Mouse (Mus musculus): ENCODE results near the gene Cotl1. TPM values are rescaled to one million over a fixed set of nuclear protein-coding genes. Genes with fewer than 3 reads are reported as not detected.
"Not testable (repeated sequence)": the region's sequence is repeated elsewhere in the genome, so short reads cannot be mapped to it uniquely, and the experiment has no call there.

Cotl1 gene
- polyA plus RNA-seq, 1 experiment from 2014 or later, result 158 TPM

- Histone ChIP-seq H3K4me1 (peaks cover 9% of the 10 kb centered on the region), H3K4me3 (replicated peaks) (no peak overlapping the region), H3K4me2 (no peak overlapping the region), H3K27me3 (replicated peaks) (no peaks in the 10 kb centered on the region), H3K36me3 (no peaks in the 10 kb centered on the region), H3K9me3 (replicated peaks) (no peaks in the 10 kb centered on the region), H3K9ac (replicated peaks) (no peak overlapping the region), H3K27ac (replicated peaks) (no peak overlapping the region)
- ATAC-seq (ENCODE audit: low FRiP score), result no peak
- WGBS, result 69% methylated on average over 6 of the region's 6 CpGs
Measured at GRCm38 (mm10) chr8:119857767-119858166, 17.4 kb upstream of the Cotl1 start.

- H3K9ac ChIP-seq (replicated peaks), result no peak overlapping the region
- H3K27me3 ChIP-seq (replicated peaks), result no peaks in the 10 kb centered on the region
- no peaks in the 10 kb centered on the region for H3K4me1 ChIP-seq
- no peak overlapping the region for H3K4me2 ChIP-seq
- WGBS, result 71% methylated on average over 5 of the region's 5 CpGs
- H3K9me3 ChIP-seq (replicated peaks), result no peaks in the 10 kb centered on the region
- no peak overlapping the region for H3K27ac ChIP-seq (replicated peaks)
- H3K36me3 ChIP-seq, result no peaks in the 10 kb centered on the region
- no peak for ATAC-seq (ENCODE audit: low FRiP score)
- no peak overlapping the region for H3K4me3 ChIP-seq (replicated peaks)
Measured at GRCm38 (mm10) chr8:119855656-119856055, 15.3 kb upstream of the Cotl1 start.

- Histone ChIP-seq H3K9ac (replicated peaks) (no peak overlapping the region), H3K27ac (replicated peaks) (no peak overlapping the region), H3K9me3 (replicated peaks) (no peaks in the 10 kb centered on the region), H3K36me3 (no peaks in the 10 kb centered on the region), H3K4me2 (no peak overlapping the region), H3K27me3 (replicated peaks) (no peaks in the 10 kb centered on the region), H3K4me3 (replicated peaks) (no peak overlapping the region), H3K4me1 (no peaks in the 10 kb centered on the region)
- ATAC-seq (ENCODE audit: low FRiP score), result no peak
- 23% methylated on average over 5 of the region's 5 CpGs for WGBS
Measured at GRCm38 (mm10) chr8:119854035-119854434, 13.7 kb upstream of the Cotl1 start.

GRCm38 (mm10) chr8:119853521-119853920 lies 13.2 kb upstream of the Cotl1 start:
- H3K4me3 ChIP-seq (replicated peaks), result no peak overlapping the region
- H3K9ac ChIP-seq (replicated peaks), result no peak overlapping the region
- H3K9me3 ChIP-seq (replicated peaks), result no peaks in the 10 kb centered on the region
- H3K4me2 ChIP-seq, result no peak overlapping the region
- H3K36me3 ChIP-seq, result no peaks in the 10 kb centered on the region
- H3K27me3 ChIP-seq (replicated peaks), result no peaks in the 10 kb centered on the region
- no peak for ATAC-seq (ENCODE audit: low FRiP score)
- H3K27ac ChIP-seq (replicated peaks), result no peak overlapping the region
- H3K4me1 ChIP-seq, result no peaks in the 10 kb centered on the region
- WGBS, result 69% methylated on average over 8 of the region's 8 CpGs

GRCm38 (mm10) chr8:119847232-119847922 lies 7.0 kb upstream of the Cotl1 start:
- Histone ChIP-seq H3K9ac (replicated peaks) (no peak overlapping the region), H3K27ac (replicated peaks) (no peak overlapping the region), H3K4me1 (no peaks in the 10 kb centered on the region), H3K9me3 (replicated peaks) (no peaks in the 10 kb centered on the region), H3K36me3 (no peaks in the 10 kb centered on the region), H3K4me3 (replicated peaks) (no peak overlapping the region), H3K27me3 (replicated peaks) (no peaks in the 10 kb centered on the region), H3K4me2 (no peak overlapping the region)
- ATAC-seq (ENCODE audit: low FRiP score), result no peak
- 88% methylated on average over 16 of the region's 16 CpGs for WGBS

GRCm38 (mm10) chr8:119845741-119846140 lies 5.4 kb upstream of the Cotl1 start:
- not testable (repeated sequence) for ATAC-seq (ENCODE audit: low FRiP score)

GRCm38 (mm10) chr8:119844577-119844976 lies 4.2 kb upstream of the Cotl1 start:
- no peaks in the 10 kb centered on the region for H3K9me3 ChIP-seq (replicated peaks)
- H3K4me2 ChIP-seq, result no peak overlapping the region
- no peaks in the 10 kb centered on the region for H3K36me3 ChIP-seq
- no peak overlapping the region for H3K27ac ChIP-seq (replicated peaks)
- WGBS, result 56% methylated on average over 7 of the region's 8 CpGs
- peaks cover 11% of the 10 kb centered on the region for H3K4me1 ChIP-seq
- no peaks in the 10 kb centered on the region for H3K27me3 ChIP-seq (replicated peaks)
- no peak overlapping the region for H3K4me3 ChIP-seq (replicated peaks)
- ATAC-seq (ENCODE audit: low FRiP score), result no peak
- no peak overlapping the region for H3K9ac ChIP-seq (replicated peaks)

More at GRCm38 (mm10) chr8:119845741-119846140, 5.4 kb upstream of the Cotl1 start:
- 87% methylated on average over 7 of the region's 7 CpGs for WGBS
- not testable (repeated sequence) for H3K36me3 ChIP-seq; H3K4me2 ChIP-seq; H3K4me1 ChIP-seq; H3K9ac ChIP-seq (replicated peaks); H3K9me3 ChIP-seq (replicated peaks); H3K4me3 ChIP-seq (replicated peaks); H3K27me3 ChIP-seq (replicated peaks); H3K27ac ChIP-seq (replicated peaks)

GRCm38 (mm10) chr8:119843444-119843843 lies 3.1 kb upstream of the Cotl1 start:
- no peak overlapping the region for H3K4me3 ChIP-seq (replicated peaks)
- 0% methylated on average over 4 of the region's 4 CpGs for WGBS
- no peaks in the 10 kb centered on the region for H3K36me3 ChIP-seq
- H3K9ac ChIP-seq (replicated peaks), result no peak overlapping the region
- no peak overlapping the region for H3K4me2 ChIP-seq
- ATAC-seq (ENCODE audit: low FRiP score), result no peak
- H3K27me3 ChIP-seq (replicated peaks), result no peaks in the 10 kb centered on the region
- H3K9me3 ChIP-seq (replicated peaks), result no peaks in the 10 kb centered on the region
- H3K4me1 ChIP-seq, result peaks cover 23% of the 10 kb centered on the region
- no peak overlapping the region for H3K27ac ChIP-seq (replicated peaks)

GRCm38 (mm10) chr8:119840905-119841411 lies 614 bp upstream of the Cotl1 start:
- no peaks in the 10 kb centered on the region for H3K9me3 ChIP-seq (replicated peaks)
- peak; percentile 40 for ATAC-seq (ENCODE audit: low FRiP score)
- WGBS, result 7% methylated on average over 8 of the region's 8 CpGs
- no peaks in the 10 kb centered on the region for H3K27me3 ChIP-seq (replicated peaks)
- H3K4me2 ChIP-seq, result peak overlapping the region; percentile 85
- H3K4me3 ChIP-seq (replicated peaks), result peak overlapping the region; percentile 77
- no peaks in the 10 kb centered on the region for H3K36me3 ChIP-seq
- peak overlapping the region; percentile 89 for H3K27ac ChIP-seq (replicated peaks)
- H3K4me1 ChIP-seq, result peaks cover 48% of the 10 kb centered on the region
- H3K9ac ChIP-seq (replicated peaks), result peak overlapping the region; percentile 55

- 8% methylated on average over 14 of the region's 14 CpGs for WGBS
- Histone ChIP-seq H3K27ac (replicated peaks) (peak overlapping the region; percentile 86), H3K36me3 (peaks cover 4% of the 10 kb centered on the region; the same call in 1 of the 2 replicates), H3K4me1 (peaks cover 60% of the 10 kb centered on the region), H3K4me3 (replicated peaks) (peak overlapping the region; percentile 77), H3K4me2 (peak overlapping the region; percentile 85), H3K9ac (replicated peaks) (peak overlapping the region; percentile 85), H3K9me3 (replicated peaks) (no peaks in the 10 kb centered on the region), H3K27me3 (replicated peaks) (no peaks in the 10 kb centered on the region)
- peak; percentile 23 for ATAC-seq (ENCODE audit: low FRiP score)
Measured at GRCm38 (mm10) chr8:119839419-119840021, 824 bp downstream of the Cotl1 start.

- Histone ChIP-seq H3K9ac (replicated peaks) (peak overlapping the region; percentile 85), H3K27me3 (replicated peaks) (no peaks in the 10 kb centered on the region), H3K4me2 (peak overlapping the region; percentile 85), H3K4me1 (peaks cover 63% of the 10 kb centered on the region), H3K27ac (replicated peaks) (peak overlapping the region; percentile 86; the same call in 1 of the 2 replicates), H3K36me3 (peaks cover 7% of the 10 kb centered on the region; the same call in 1 of the 2 replicates), H3K4me3 (replicated peaks) (peak overlapping the region; percentile 77), H3K9me3 (replicated peaks) (no peaks in the 10 kb centered on the region)
- WGBS, result 48% methylated on average over 4 of the region's 4 CpGs
- no peak for ATAC-seq (ENCODE audit: low FRiP score)
Measured at GRCm38 (mm10) chr8:119838983-119839340, 1.4 kb downstream of the Cotl1 start.
